Mouse (Mus musculus) hindbrain, embryonic 15.5 days (tissue): ENCODE measurements at regions not wholly inside any gene's neighbourhood (a gene's known extent, or its start where the extent isn't known, plus 50 kb on each side); places are given as distances from the start of the nearest gene placed in this dataset.
"Not testable (repeated sequence)": the region's sequence is repeated elsewhere in the genome, so short reads cannot be mapped to it uniquely, and the experiment has no call there.

Source experiments
- ATAC-seq: fragments of 200-750 bp; cut with Nextera tagmentation; 2 replicates; pipeline ENCODE4 v1.8.0; 2017; ENCODE audit warnings: low read depth, moderate number of reproducible peaks, moderate TSS enrichment; ENCODE audit not compliant: low FRiP score
- H3K27ac ChIP-seq: fragments of 300-500 bp; sonication (generic); replicated peaks from 2 replicates; pipeline ENCODE4 v1.5.1; 2015; ENCODE audit warnings: mild to moderate bottlenecking, inconsistent platforms
- H3K27me3 ChIP-seq: fragments of 300-500 bp; sonication (generic); 2 replicates; pipeline ENCODE4 v1.6.1; 2015; ENCODE audit warnings: control low read depth, inconsistent platforms
- H3K36me3 ChIP-seq: fragments of 300-500 bp; sonication (generic); 2 replicates; pipeline ENCODE4 v1.6.1; 2015; ENCODE audit warnings: control low read depth, inconsistent platforms
- H3K4me1 ChIP-seq: fragments of 300-500 bp; sonication (generic); replicated peaks from 2 replicates; pipeline ENCODE4 v1.6.1; 2015; ENCODE audit warnings: control low read depth, inconsistent platforms
- H3K4me2 ChIP-seq: fragments of 300-500 bp; sonication (generic); 2 replicates; pipeline ENCODE4 v1.6.1; 2015; ENCODE audit warnings: moderate library complexity, mild to moderate bottlenecking, inconsistent platforms
- H3K4me3 ChIP-seq: fragments of 300-500 bp; sonication (generic); 2 replicates; pipeline ENCODE4 v1.5.1; 2015; ENCODE audit warnings: mild to moderate bottlenecking, inconsistent platforms
- H3K9ac ChIP-seq: fragments of 300-500 bp; sonication (generic); 2 replicates; pipeline ENCODE4 v1.6.1; 2015; ENCODE audit warnings: inconsistent platforms
- H3K9me3 ChIP-seq: fragments of 300-500 bp; sonication (generic); 2 replicates; pipeline ENCODE4 v1.6.1; 2016; ENCODE audit warnings: control low read depth, inconsistent platforms
- WGBS: fragments of 180-500 bp; shearing (Covaris S2); methylation state at CpG from one replicate; pipeline ENCODE4 v1.1.7; 2015; 5-methylcytosine and 5-hydroxymethylcytosine counted together

DNA sequence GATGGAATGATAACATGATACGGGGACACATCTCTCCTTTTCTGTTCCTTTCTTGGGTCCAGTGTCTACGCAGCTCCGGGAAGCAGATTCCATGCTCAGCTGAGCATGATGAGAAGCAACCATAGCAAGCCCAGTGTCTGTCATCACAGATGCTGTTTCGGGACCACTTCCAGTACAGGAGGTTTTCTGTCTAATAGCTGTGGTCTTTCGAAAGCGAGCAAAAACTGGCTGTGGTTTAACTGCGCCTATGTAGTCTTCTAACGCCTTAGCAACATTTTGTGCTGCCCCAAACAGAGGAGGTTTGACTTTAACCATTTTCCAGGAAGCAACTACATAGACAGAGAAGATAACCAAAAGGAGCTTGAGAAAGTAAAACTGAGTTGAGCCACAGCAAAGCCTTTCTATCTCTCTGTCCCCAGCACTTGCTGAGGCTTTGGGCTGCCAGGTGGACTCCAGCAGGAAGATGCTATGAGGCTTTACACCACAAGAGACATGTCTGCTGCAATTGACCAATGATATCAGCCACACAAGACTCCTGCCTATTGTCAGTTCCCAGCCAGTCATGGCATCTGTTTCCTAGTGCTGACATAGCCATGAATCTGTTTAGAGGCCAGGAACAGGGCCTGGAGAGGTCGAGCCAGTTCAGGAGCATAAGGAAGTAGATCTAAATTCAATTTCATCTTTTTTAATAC is 95.1 kb downstream of the Stard3nl start:
- not testable (repeated sequence) for H3K9me3 ChIP-seq, H3K27ac ChIP-seq, H3K4me3 ChIP-seq, H3K36me3 ChIP-seq, H3K27me3 ChIP-seq, H3K4me1 ChIP-seq, H3K4me2 ChIP-seq, ATAC-seq, H3K9ac ChIP-seq
- 86% methylated on average over 9 of the region's 9 CpGs for WGBS

- 78% methylated on average over 1 of the region's 1 CpGs for WGBS
- H3K4me2 ChIP-seq: no peak overlapping the region
- H3K36me3 ChIP-seq: no peaks in the 10 kb centered on the region
- no peak overlapping the region for H3K27ac ChIP-seq
- H3K9me3 ChIP-seq: no peaks in the 10 kb centered on the region
- H3K9ac ChIP-seq: no peak overlapping the region
- no peak overlapping the region for H3K4me3 ChIP-seq
- no peaks in the 10 kb centered on the region for H3K4me1 ChIP-seq
- ATAC-seq: no peak
- H3K27me3 ChIP-seq: no peaks in the 10 kb centered on the region
Measured at GRCm38 (mm10) chr13:19296325-19296724, 99.3 kb downstream of the Stard3nl start.

DNA sequence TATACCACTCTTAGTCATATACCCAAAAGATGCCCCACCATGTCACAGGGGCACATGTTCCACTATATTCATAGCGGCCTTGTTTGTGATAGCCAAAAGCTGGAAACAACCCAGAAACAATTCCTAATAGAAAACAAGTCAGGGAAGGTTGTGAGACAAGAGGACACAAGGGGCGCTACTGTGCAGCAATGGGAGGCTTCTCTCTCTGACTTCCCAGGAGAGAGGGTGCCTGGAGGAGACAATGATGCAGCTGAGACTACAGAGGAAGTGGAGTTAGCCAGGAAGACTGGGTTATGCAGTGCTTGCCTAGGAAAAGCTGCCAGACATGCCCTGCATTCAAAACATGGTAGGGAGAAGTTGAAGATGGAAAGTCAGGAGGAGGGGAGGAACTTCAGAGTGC is 102.6 kb downstream of the Stard3nl start:
- no peak for ATAC-seq
- Histone ChIP-seq H3K9ac (no peak overlapping the region), H3K27ac (no peak overlapping the region), H3K9me3 (no peaks in the 10 kb centered on the region), H3K27me3 (no peaks in the 10 kb centered on the region), H3K36me3 (no peaks in the 10 kb centered on the region), H3K4me1 (no peaks in the 10 kb centered on the region), H3K4me2 (no peak overlapping the region), H3K4me3 (no peak overlapping the region)
- WGBS: 58% methylated on average over 2 of the region's 2 CpGs

- Histone ChIP-seq H3K27me3 (no peaks in the 10 kb centered on the region), H3K36me3 (no peaks in the 10 kb centered on the region), H3K27ac (no peak overlapping the region), H3K4me3 (no peak overlapping the region), H3K9ac (no peak overlapping the region), H3K4me2 (no peak overlapping the region), H3K9me3 (no peaks in the 10 kb centered on the region), H3K4me1 (no peaks in the 10 kb centered on the region)
- 86% methylated on average over 1 of the region's 1 CpGs for WGBS
- ATAC-seq: no peak
Measured at GRCm38 (mm10) chr13:19283161-19283560, 112.4 kb downstream of the Stard3nl start.

GRCm38 (mm10) chr13:19272548-19273295 is 122.9 kb downstream of the Stard3nl start:
- not testable (repeated sequence) for H3K4me3 ChIP-seq, H3K27ac ChIP-seq, H3K9ac ChIP-seq, H3K4me1 ChIP-seq, H3K27me3 ChIP-seq, H3K4me2 ChIP-seq, H3K36me3 ChIP-seq, H3K9me3 ChIP-seq
- 87% methylated on average over 6 of the region's 6 CpGs for WGBS
- peak; percentile 48; the same call in 1 of the 2 replicates for ATAC-seq

DNA sequence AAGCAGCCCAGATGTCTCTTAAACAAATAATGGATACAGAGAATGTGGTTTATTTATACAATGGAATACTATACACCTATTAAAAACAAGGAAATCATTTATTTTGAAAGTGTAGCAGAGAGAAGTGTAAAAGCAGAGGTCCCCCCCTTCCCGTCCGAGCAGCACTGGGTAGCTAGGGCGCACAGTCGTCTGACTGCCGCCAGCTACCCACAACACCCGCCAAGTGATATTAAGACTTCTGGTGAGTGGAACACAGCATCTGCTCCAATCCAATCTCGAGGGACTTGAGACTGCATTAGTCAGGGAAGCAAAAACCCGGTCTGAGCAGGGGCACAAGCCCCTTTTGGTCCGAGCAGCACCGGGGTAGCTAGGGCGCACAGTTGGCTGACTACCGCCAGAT is 130.6 kb downstream of the Stard3nl start:
- not testable (repeated sequence) for ATAC-seq, H3K4me2 ChIP-seq, H3K4me1 ChIP-seq, H3K4me3 ChIP-seq, H3K27me3 ChIP-seq, H3K27ac ChIP-seq, H3K9ac ChIP-seq, H3K9me3 ChIP-seq, H3K36me3 ChIP-seq
- WGBS: 89% methylated on average over 12 of the region's 12 CpGs

DNA sequence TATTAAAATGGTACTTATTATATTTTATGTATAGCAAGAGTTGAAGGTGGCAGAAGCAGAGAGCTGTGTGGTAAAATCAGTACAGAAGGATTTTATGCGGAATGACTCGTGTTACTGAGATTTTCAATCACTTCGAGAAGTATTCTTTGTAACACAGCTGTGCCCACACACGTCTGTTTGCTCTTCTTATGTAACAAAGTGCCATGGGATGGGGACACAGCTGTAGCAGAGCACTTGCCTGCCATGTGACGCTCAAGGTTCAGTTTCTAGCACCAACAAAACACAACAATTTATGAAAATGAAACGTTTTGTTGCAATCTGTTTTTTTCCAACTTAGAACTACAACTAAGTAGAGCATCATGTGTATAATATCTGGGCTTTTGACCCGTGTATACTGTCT is 149.0 kb downstream of the Stard3nl start:
- ATAC-seq: not testable (repeated sequence)

GRCm38 (mm10) chr13:19242580-19242979 is 153.0 kb downstream of the Stard3nl start:
- not testable (repeated sequence) for ATAC-seq, H3K9ac ChIP-seq, H3K4me3 ChIP-seq, H3K27me3 ChIP-seq, H3K36me3 ChIP-seq, H3K4me1 ChIP-seq, H3K4me2 ChIP-seq, H3K27ac ChIP-seq, H3K9me3 ChIP-seq
- whole genome bisulfite sequencing: 63% methylated on average over 4 of the region's 4 CpGs

More for the DNA sequence above, 149.0 kb downstream of the Stard3nl start:
- H3K9me3 ChIP-seq, H3K4me3 ChIP-seq, H3K27ac ChIP-seq, H3K9ac ChIP-seq, H3K36me3 ChIP-seq, H3K4me1 ChIP-seq, H3K27me3 ChIP-seq, H3K4me2 ChIP-seq: not testable (repeated sequence)
- 75% methylated on average over 6 of the region's 7 CpGs for WGBS

DNA sequence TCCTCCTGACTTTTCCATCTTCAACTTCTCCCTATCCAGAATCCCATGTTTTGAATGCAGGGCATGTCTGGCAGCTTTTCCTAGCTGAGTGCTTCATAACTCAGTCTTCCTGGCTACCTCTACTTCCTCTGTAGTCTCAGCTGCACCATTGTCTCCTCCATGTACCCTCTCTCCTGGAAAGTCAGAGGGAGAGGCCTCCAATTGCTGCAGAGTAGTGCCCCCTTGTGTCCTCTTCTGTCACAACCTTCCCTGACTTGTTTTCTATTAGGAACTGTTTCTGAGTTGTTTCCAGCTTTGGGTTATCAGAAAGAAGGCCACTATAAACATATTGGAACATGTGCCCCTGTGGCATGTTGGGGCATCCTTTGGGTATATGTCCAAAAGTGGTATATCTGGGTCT is 159.3 kb downstream of the Stard3nl start:
- Histone ChIP-seq H3K4me2 (no peak overlapping the region), H3K4me1 (no peaks in the 10 kb centered on the region), H3K36me3 (no peaks in the 10 kb centered on the region), H3K9me3 (no peaks in the 10 kb centered on the region), H3K4me3 (no peak overlapping the region), H3K27me3 (no peaks in the 10 kb centered on the region), H3K27ac (no peak overlapping the region), H3K9ac (no peak overlapping the region)
- ATAC-seq: no peak

DNA sequence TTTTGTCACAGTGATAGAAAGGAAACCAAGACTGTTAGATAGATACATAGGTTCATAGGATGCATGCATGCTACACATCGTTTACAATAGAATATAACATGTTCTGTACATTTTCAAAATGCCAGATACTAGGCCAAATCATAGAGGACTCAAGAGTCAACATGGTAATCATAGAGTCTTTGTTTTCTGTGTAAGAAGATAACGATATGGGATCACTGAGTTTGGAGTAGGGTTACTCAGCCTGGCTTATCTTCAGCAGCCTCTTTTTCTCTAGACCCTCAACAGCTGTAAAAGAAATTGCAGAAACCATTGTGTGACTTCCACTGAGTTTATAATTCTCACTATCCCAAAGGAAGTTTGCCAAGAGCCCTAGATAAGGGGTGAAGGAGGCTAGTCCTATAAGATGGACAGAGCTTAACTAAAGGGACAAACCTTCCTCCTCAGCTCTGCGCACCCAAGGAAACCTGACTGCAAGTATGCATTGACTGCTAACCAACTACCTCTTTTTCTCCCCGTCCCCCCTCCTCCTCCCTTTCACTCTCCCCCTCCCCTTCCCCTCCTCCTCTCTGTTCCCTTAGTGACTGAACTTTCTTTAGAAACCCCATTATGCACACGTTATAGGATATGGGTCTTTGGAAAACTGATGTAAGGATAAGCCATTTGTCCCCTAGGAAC is 160.8 kb downstream of the Stard3nl start:
- no peak overlapping the region for H3K9ac ChIP-seq
- H3K4me1 ChIP-seq: no peaks in the 10 kb centered on the region
- H3K4me3 ChIP-seq: no peak overlapping the region
- WGBS: 67% methylated on average over 5 of the region's 5 CpGs
- H3K27me3 ChIP-seq: no peaks in the 10 kb centered on the region
- H3K4me2 ChIP-seq: no peak overlapping the region
- no peaks in the 10 kb centered on the region for H3K9me3 ChIP-seq
- no peaks in the 10 kb centered on the region for H3K36me3 ChIP-seq
- no peak for ATAC-seq
- no peak overlapping the region for H3K27ac ChIP-seq

DNA sequence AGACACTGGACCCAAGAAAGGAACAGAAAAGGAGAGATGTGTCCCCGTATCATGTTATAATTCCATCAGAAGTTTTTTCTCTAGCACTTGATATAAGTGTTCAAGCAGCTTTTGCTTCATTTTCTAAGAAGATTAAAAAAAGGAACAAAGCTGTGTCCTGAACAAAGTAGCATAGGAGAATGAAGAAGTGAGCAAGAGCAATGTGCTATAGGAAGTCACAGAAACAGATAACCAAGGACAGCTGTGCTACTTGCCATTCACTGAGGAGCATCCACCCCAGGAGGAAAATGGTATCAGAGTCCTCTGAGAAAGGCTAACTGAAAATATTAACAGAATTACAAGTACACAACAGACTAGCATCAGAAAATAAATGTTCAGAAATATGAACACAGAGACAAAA is 175.6 kb downstream of the Stard3nl start:
- not testable (repeated sequence) for H3K36me3 ChIP-seq, H3K27me3 ChIP-seq, H3K9me3 ChIP-seq, H3K9ac ChIP-seq, H3K4me1 ChIP-seq, H3K4me2 ChIP-seq, H3K27ac ChIP-seq, ATAC-seq, H3K4me3 ChIP-seq
- 84% methylated on average over 1 of the region's 1 CpGs for WGBS

DNA sequence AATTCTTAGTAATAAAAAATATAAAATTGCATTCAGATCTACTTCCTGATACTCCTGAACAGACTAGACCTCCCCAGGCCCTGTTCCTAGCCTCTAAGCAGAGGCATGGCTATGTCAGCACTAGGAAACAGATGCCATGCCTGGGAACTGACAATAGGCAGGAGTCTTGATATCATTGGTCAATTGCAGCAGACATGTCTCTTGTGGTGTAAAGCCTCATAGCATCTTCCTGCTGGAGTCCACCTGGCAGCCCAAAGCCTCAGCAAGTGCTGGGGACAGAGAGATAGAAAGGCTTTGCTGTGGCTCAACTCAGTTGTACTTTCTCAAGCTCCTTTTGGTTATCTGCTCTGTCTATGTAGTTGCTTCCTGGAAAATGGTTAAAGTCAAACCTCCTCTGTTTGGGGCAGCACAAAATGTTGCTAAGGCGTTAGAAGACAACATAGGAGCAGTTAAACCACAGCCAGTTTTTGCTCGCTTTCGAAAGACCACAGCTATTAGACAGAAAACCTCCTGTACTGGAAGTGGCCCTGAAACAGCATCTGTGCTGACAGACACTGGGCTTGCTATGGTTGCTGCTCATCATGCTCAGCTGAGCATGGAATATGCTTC is 176.1 kb downstream of the Stard3nl start:
- WGBS: 90% methylated on average over 3 of the region's 3 CpGs
- H3K9me3 ChIP-seq, H3K27me3 ChIP-seq, H3K9ac ChIP-seq, H3K36me3 ChIP-seq, H3K27ac ChIP-seq, H3K4me2 ChIP-seq, ATAC-seq, H3K4me1 ChIP-seq, H3K4me3 ChIP-seq: not testable (repeated sequence)
